ENCODE assay signal across 10 mouse cellular contexts in the genomic region with DNA sequence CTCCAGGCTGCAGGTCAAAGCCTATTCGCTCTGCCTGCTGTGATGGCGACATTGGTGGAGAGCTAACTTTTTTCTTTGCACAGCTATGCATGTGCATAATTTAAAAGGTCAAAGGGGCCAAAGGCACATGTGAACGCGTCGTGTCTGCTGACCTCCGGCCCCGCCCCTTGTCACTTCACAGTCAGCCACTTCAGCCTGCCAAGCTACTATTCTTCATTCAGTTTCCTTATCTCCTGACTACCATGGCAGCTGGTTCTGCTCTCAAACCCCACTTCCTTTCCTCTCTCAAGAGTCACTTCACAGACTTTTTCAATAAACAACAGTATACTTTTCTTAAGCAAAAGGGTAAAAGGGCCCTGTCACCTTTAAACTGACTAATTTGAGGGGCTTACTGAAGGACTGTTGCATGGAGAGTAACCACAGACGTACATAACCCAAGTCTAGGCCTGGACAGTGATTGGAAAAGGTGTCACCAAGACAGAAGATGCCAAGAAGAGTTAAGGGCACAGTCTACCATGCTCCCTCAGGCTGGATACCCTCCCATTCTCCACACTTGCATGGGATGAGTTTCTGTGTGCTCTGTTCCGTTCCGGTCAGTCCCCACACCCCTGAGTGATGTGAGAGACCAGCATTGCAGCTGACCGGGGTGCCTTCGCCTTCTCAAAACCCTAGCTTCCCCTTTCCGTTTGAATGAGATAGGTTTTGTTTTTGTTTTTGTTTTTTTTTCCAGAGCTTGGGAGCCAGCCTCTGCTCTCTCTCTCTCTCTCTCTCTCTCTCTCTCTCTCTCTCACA. TPM values are rescaled to one million over a fixed set of nuclear protein-coding genes. Genes with fewer than 3 reads are reported as not detected.
DNase-seq lines count a peak whose midpoint lies in the region; ATAC-seq and TF ChIP-seq lines count a peak whose summit lies in the region.
"Had no signal": no experiment of that assay in that cellular context is flagged by ENCODE, and none has a peak within 500 bp of the region (broad histone marks: within the 10 kb centered on the region; RNA-seq: fewer than 3 reads in every experiment).

No protein-coding gene starts in this region.

- peaks cover 22% of the 10 kb centered on the region; the same call in 1 of the 2 replicates for H3K4me1 ChIP-seq in lung, postnatal 0 days (ENCODE audit: insufficient read depth, low read depth, low read length)
- peaks cover 4% of the 10 kb centered on the region; the same call in 1 of the 2 replicates for H3K4me1 ChIP-seq in midbrain, embryonic 15.5 days

- peak; percentile 50 for TF ChIP-seq EP300 in lung, postnatal 0 days (IDR thresholded peaks at IDR 0.05)

- DNase-seq in spleen, postnatal 36 days (ENCODE audit: low spot score in 2 of 2), result peak; percentile 37 to 50
- no peak for DNase-seq in spleen, adult 12 weeks (ENCODE audit: low spot score)
- peak; percentile 40 to 53 for DNase-seq in heart, postnatal 10 days
- DNase-seq in lung, postnatal 0 days (ENCODE audit: low spot score), result peak; percentile 94
- DNase-seq in thymus, postnatal 36 days, result peak; percentile 36 to 53
- no peak for DNase-seq in urinary bladder, postnatal 25 days (ENCODE audit: low spot score)
- DNase-seq in right cerebral cortex, postnatal 25 days, result no peak

- H3K4me3 ChIP-seq in lung, postnatal 0 days (ENCODE audit: low read depth, low read length), result no peak overlapping the region
- H3K4me3 ChIP-seq in midbrain, embryonic 15.5 days, result no peak overlapping the region
- H3K4me3 ChIP-seq: embryonic facial prominence, embryonic 13.5 days had no signal

- 22% methylated on average over 13 of the region's 13 CpGs for WGBS in lung, postnatal 0 days
- 63% methylated on average over 13 of the region's 13 CpGs for WGBS in midbrain, embryonic 15.5 days

- no peaks in the 10 kb centered on the region for H3K36me3 ChIP-seq in lung, postnatal 0 days (ENCODE audit: insufficient read depth, low read length)
- no peaks in the 10 kb centered on the region for H3K36me3 ChIP-seq in midbrain, embryonic 15.5 days (replicated peaks)
- H3K36me3 ChIP-seq: embryonic facial prominence, embryonic 13.5 days had no signal

- peak overlapping the region; percentile 78 for H3K27ac ChIP-seq in lung, postnatal 0 days (ENCODE audit: low read length)
- H3K27ac ChIP-seq in midbrain, embryonic 15.5 days, result no peak overlapping the region
- H3K27ac ChIP-seq: embryonic facial prominence, embryonic 13.5 days; hindbrain, postnatal 0 days had no signal

- intact Hi-C loops in heart, postnatal 10 days (cut with DNase I), result no loop called here

- H3K9me3 ChIP-seq in lung, postnatal 0 days (ENCODE audit: low read length), result no peaks in the 10 kb centered on the region
- no peaks in the 10 kb centered on the region for H3K9me3 ChIP-seq in midbrain, embryonic 15.5 days
- H3K9me3 ChIP-seq: embryonic facial prominence, embryonic 13.5 days had no signal

- TF ChIP-seq CTCF in lung, postnatal 0 days (IDR thresholded peaks at IDR 0.05), result no peak

- peak; percentile 76 for ATAC-seq in lung, postnatal 0 days
- ATAC-seq in midbrain, embryonic 15.5 days (replicated peaks), result no peak
- ATAC-seq: hindbrain, postnatal 0 days had no signal

- no peak overlapping the region for H3K9ac ChIP-seq in lung, postnatal 0 days (replicated peaks; ENCODE audit: low read depth)
- H3K9ac ChIP-seq in midbrain, embryonic 15.5 days, result no peak overlapping the region
- H3K9ac ChIP-seq: embryonic facial prominence, embryonic 13.5 days had no signal

- no peak overlapping the region for H3K4me2 ChIP-seq in lung, postnatal 0 days (replicated peaks; ENCODE audit: low read depth, low read length)
- no peak overlapping the region for H3K4me2 ChIP-seq in midbrain, embryonic 15.5 days
- H3K4me2 ChIP-seq: embryonic facial prominence, embryonic 13.5 days had no signal

- H3K27me3 ChIP-seq in lung, postnatal 0 days (replicated peaks; ENCODE audit: insufficient read depth, low read length), result no peaks in the 10 kb centered on the region
- H3K27me3 ChIP-seq in midbrain, embryonic 15.5 days (replicated peaks), result no peaks in the 10 kb centered on the region
- H3K27me3 ChIP-seq: embryonic facial prominence, embryonic 13.5 days had no signal

RNA-seq across cellular contexts. Expression of gene Ldha, which starts 10.3 kb away (rescaled TPM):
- total RNA-seq in heart, postnatal 10 days (2021), result 100 to 1,000 TPM; 889 to 902 TPM
- 533 and 589 TPM in 2 replicates for polyA plus RNA-seq in lung, postnatal 0 days (2015; fragmentation: Nextera tagmentation; extraction: Ambion mirVana)
- polyA plus RNA-seq in midbrain, embryonic 15.5 days (2015; fragmentation: Nextera tagmentation; extraction: Ambion mirVana), result 522 and 586 TPM in 2 replicates

RNA-seq across cellular contexts. Expression of gene Ldhc, which starts 30.0 kb away (rescaled TPM):
- not detected for total RNA-seq in heart, postnatal 10 days (2021)
- 0.11 TPM in 1 of 2 replicates, not detected in the other for polyA plus RNA-seq in lung, postnatal 0 days (2015; fragmentation: Nextera tagmentation; extraction: Ambion mirVana)
- 0.15 TPM in 1 of 2 replicates, not detected in the other for polyA plus RNA-seq in midbrain, embryonic 15.5 days (2015; fragmentation: Nextera tagmentation; extraction: Ambion mirVana)
- total RNA-seq: hindbrain, postnatal 0 days had no signal
- polyA plus RNA-seq: embryonic facial prominence, embryonic 13.5 days had no signal

RNA-seq across cellular contexts. Expression of gene Gtf2h1, which starts 35.1 kb away (rescaled TPM):
- 10 to 100 TPM; 22.6 to 22.7 TPM for total RNA-seq in heart, postnatal 10 days (2021)
- 29.1 and 30.6 TPM in 2 replicates for polyA plus RNA-seq in lung, postnatal 0 days (2015; fragmentation: Nextera tagmentation; extraction: Ambion mirVana)
- polyA plus RNA-seq in midbrain, embryonic 15.5 days (2015; fragmentation: Nextera tagmentation; extraction: Ambion mirVana), result 41.2 and 44.6 TPM in 2 replicates

RNA-seq across cellular contexts. Expression of gene Hps5, which starts 35.1 kb away (rescaled TPM):
- 10 to 100 TPM; 11.6 TPM for total RNA-seq in heart, postnatal 10 days (2021)
- 12.7 and 13.7 TPM in 2 replicates for polyA plus RNA-seq in lung, postnatal 0 days (2015; fragmentation: Nextera tagmentation; extraction: Ambion mirVana)
- polyA plus RNA-seq in midbrain, embryonic 15.5 days (2015; fragmentation: Nextera tagmentation; extraction: Ambion mirVana), result 13.0 and 13.7 TPM in 2 replicates

Comparison
In these comparisons a context has a peak if more than half of its experiments do, and no peak if none do; other contexts are left out.
1. DNase-seq: peak in spleen, postnatal 36 days (2 of 2), heart, postnatal 10 days (2 of 2), lung, postnatal 0 days (single experiment) and thymus, postnatal 36 days (2 of 2); none in spleen, adult 12 weeks (single experiment), urinary bladder, postnatal 25 days (single experiment) and right cerebral cortex, postnatal 25 days (single experiment).